Mouse (Mus musculus): ENCODE measurements around the gene Eif2ak3.

DNA sequence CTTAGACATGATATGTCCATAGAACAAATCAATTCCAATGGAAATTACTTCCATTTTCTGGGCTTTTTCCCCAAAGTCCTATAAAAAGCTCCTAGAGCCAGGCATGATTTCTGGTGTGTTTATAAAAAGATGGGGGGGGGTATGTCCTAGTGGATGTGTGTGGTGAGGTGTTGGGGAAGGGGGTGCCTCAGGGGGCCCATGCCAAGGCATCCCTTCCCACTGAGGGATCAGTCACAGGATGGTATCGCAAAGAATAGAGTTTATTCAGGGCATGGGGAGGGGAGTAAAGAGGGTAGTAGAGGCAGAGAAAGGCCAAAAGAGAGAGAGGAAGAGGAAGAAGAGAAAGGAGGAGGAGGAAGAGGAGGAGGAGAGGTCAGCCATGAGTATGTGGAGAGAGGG lies 37.8 kb upstream of the Eif2ak3 start:
- TF ChIP-seq CTCF (IDR thresholded peaks at IDR 0.05; ENCODE audit: low read depth) (no peak), EP300 (IDR thresholded peaks at IDR 0.05; ENCODE audit: low read depth) (no peak)
